Mouse (Mus musculus) naive thymus-derived CD4-positive, alpha-beta T cell, adult 2 months (primary cell): Measurements from ENCODE around the gene Scg3.
"Not testable (repeated sequence)": the region's sequence is repeated elsewhere in the genome, so short reads cannot be mapped to it uniquely, and the experiment has no call there.

ENCODE experiments used
- DNase-seq: peaks from one replicate; pipeline ENCODE4 v3.0.0-alpha.2; 2011; ENCODE audit warnings: low read depth

Gene Scg3

GRCm38 (mm10) chr9:75683426-75684191, at the start of gene Scg3:
TSS of gene Scg3 (minus strand) at chr9:75684056.
- peak; percentile 19 for DNase-seq

GRCm38 (mm10) chr9:75719952-75720687, 36.3 kb upstream of the Scg3 start:
- peak; percentile 62 for DNase-seq

- no peak for DNase-seq
Observed at GRCm38 (mm10) chr9:75719481-75719880, 35.6 kb upstream of the Scg3 start.

- DNase-seq: no peak
Observed at GRCm38 (mm10) chr9:75684772-75685171, 916 bp upstream of the Scg3 start.

DNA sequence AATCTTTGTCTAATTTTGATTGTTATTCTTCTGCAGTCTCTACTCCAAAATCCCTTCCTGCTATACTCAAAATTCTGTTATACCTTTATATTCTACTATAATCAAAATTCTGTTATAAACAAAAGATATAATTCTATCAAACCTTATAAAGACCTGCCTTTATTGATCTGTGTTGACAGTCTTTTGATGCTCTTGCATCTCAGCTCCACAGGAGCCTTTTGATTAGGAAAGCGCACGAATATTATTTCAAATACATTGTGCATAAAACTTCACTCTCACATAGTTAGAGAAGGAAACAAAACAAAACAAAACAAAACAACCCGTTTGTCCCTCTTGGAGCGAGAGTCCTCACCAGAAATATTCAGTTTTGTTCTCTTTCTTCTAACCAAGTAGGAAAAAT, 436 bp upstream of the Scg3 start:
- DNase-seq: no peak

GRCm38 (mm10) chr9:75680606-75681005, 3.2 kb downstream of the Scg3 start:
- no peak for DNase-seq

GRCm38 (mm10) chr9:75679629-75680028, 4.2 kb downstream of the Scg3 start:
- DNase-seq: no peak

DNA sequence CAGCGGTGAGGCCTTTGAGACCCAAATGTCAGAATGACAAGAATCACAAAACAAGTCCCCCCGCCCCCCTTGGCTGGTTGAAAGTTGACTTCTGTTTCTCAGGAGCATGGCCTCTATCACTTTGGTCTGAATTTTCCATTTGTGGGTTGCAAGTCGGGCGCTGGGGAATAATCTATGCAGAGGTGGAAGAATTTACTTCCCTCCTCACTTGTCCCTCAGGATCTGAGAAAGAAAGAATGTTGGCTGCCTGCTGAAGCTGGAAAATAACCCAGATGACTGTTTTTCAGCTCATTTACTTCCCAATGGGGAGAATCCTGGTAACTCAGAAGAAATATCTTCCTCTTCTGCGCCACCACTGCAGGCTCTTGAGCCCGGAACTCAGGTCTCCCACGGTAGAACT, 5.5 kb downstream of the Scg3 start:
- DNase-seq: no peak

DNA sequence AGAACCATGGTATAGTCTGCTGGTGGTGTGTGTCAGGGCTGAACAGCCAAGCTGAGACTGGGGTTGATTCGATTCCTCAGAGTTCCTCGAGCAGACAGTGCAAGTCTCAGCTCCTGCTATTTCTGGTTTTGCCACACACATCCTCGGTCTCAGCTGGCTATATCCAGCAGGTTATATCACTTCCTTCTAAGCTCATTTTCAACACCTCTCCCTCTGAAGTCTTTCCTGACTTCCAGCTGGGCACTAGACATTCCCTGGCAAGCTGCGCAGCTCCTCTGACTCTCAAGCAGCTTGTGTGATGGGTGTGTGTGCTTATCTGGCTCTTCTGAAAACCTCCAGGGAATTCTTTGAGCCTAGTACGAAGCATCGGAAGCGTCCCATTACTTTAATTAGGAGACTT, 7.6 kb downstream of the Scg3 start:
- no peak for DNase-seq

DNA sequence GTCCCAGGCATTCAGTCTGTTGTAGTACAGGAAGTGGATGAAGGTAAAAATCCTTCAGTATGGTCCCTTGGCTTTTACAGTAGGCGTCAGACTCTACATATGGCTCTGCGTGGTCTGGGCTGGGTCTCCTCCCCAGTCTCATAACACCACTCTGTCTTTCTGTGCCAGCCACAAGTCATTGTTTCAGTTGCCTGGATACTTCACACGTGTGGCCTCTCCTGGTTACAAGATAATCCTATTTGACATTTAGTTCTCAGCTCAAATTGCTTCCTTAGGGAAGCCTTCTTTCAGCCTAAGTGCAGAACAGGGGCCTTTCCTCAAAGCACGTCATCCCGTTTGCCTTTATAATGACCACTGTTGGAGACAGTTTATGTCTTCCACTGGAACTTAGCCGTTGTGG, 11.1 kb downstream of the Scg3 start:
- no peak for DNase-seq

GRCm38 (mm10) chr9:75666612-75667011, 17.2 kb downstream of the Scg3 start:
- DNase-seq: no peak

DNA sequence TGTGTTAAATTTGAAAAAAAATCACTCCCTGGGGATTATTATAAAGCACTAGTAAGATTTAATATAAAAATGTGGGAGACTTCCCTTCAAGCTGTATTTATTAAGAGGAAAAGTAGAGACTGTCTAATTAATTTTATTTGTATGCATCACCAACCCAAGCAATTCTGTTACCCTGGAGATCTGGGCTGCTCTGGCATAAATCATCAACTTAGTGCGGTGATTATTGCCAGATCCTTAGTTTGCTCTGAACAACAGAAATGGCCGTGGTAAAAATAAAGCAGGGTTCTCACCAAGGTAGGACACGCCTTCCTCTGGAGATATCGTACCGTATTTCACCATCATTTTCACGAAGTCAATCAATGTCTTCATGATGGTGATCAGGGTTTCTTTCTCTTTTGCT, 18.5 kb downstream of the Scg3 start:
- no peak for DNase-seq

DNA sequence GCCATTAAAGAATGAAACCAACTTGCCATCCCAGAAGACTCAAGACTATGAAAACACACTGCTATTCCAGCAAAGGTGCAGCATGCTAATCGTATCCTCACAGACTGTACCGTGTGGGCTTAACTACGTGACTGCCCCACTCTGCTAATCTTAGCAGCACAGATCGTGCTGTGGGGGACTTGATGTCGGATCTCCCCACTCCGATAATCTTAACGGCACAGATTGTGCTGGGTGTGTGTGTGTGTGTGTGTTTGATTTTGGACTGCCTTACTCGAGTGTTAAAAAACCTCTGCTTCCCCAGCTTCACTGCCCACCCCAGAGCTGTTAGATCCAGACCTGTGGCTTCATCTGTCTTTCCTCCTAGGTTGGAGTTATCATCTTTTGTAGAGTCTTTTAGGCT, 22.9 kb downstream of the Scg3 start:
- no peak for DNase-seq

DNA sequence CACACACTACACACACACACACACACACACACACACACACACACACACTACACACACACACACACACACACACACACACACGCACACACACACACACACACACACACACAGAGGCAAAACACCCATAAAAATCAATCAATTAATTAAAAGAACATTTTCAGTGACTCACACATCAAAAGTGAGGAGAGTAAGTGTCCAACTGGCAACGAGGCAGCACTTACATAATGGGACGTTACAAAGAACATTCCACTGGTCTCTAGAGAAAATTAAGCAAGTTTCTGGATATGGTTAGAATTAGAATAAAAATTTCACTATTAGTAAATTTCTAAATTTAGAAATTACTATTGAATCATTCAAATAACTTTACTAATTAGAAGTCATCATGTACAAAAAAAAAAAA, 27.4 kb downstream of the Scg3 start:
- DNase-seq: not testable (repeated sequence)

- no peak for DNase-seq
Observed at GRCm38 (mm10) chr9:75653981-75654911, 29.6 kb downstream of the Scg3 start.

DNA sequence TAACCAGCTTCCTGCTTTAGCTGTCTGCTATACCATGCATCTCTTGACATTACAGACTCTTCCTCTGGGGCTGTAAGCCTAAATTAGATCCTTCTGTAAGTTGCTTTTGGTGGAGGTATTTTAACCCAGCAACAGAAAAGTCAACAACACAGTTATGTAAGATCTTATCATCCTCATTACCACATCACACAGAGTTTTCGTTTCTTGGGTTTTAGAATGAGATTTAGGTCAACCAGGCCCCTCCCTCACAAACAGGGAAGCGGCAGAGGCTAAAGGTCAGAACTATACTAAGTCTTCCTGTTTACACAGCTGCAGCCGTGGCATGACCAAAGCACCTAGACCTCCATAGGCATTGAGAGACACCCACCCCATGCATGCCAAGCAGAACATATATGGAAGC, 38.5 kb downstream of the Scg3 start:
- peak; percentile 65 for DNase-seq

DNA sequence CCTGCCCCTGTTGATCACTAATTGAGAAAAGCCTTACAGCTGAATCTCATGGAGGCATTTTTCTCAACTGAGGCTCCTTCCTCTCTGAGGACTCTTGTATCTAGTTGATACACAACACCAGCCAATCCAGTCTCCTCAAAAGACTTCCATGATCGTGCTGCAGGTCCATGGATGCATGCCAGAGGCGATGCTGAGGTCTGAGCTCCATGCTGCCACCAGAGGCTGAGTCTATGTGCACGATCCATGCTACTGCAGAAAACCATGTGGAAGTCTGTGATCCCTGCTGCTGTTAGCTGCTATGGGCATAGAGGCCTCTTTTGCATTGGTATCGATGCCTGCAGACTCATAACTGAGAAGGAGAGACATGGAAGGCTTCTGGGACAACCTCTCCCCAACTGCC, 49.6 kb downstream of the Scg3 start:
- DNase-seq: no peak

DNA sequence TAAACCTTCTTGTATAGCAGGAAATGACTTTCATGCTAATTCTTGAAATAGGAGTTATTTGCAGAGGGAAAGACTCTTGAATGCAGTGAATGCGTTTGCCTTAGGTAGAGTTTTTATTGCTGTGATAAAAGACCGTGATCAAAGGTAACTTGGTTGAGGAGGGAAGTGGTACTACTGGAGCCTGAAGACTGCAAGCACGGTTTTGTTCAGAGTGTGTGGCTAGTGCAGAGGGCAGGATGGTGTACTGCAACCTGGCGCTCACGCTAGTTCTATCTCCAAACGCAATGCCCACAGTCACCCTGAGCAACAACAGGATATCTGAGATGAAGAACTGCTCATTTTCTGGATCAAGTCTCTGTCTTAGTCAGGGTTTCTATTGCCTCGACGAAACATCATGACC, 50.3 kb downstream of the Scg3 start:
- DNase-seq: peak; percentile 37

- DNase-seq: peak; percentile 39
Observed at GRCm38 (mm10) chr9:75632902-75633301, 51.0 kb downstream of the Scg3 start.

DNA sequence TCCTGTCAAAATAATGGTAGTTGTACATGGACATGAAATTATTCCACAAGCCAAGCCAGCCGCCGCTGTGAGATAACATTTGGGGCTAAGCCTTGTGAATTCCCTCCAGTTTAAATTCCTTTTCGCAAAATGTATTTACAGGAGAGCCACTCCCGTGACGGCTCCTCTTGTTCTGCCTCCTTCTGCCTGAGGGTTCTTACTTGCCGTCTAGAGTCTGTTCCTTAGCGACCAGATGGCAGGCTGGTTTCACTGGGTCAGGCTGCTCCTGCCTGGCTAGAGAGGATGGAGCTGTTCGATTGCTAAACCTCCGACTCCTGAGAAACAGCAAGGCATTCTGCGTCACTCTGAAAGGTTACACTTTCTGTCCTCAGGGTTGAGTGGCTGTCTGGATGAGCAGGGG, 51.7 kb downstream of the Scg3 start:
- DNase-seq: no peak

DNA sequence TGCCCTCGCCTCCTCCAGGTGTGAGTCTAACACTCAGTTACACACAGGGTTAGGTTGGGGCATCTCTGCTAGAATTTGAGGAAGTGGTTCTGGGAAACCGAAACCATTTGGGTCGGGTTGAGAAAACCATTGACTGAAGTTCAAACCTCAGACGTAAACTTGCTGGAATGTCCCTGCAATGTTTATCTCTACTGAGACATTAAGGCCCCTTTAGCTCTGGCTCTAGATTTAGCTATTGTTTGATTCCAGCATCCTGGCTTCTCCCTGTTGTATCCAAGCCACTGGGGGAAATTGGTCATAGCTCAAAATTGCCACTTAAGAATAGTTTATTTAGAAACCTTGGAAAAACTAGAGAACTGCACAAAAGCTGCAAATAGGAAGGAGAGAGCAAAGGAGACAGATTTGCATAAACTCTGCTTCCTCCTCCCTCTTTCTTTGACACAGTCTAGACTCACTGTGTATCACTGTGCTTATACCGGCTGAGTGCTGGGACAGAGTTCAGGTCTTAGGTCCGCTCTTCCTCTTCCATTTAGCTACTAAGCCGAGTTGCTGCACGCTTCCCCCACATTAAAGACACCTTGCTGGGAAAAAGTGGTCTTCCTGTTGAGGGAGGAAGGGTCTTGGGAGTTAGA, 52.9 kb downstream of the Scg3 start:
- DNase-seq: peak; percentile 27

DNA sequence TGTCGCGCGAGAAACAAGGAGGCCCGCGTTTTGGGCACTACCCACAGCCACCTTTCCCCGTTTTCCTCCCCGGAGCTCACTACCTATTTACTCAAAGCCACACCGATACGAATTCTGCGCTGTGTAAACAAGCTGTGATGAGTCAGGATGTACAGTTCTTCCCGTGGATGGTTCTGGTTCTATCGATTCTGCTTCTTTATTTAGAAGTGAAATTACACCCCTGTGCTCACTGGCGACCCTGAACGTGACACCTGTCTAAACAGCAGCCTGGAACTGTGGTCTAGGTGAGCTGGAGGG, 57.6 kb downstream of the Scg3 start:
- DNase-seq: peak; percentile 22
